Mouse (Mus musculus) C2C12 (cell line): ENCODE results near the gene Otop2.

Source experiments
- CTCF ChIP-seq: IDR thresholded peaks from one replicate; pipeline ENCODE4 v1.5.1; 2011; ENCODE audit not compliant: control insufficient read depth, insufficient read depth, insufficient read length
- MAX ChIP-seq: IDR thresholded peaks from one replicate; pipeline ENCODE4 v1.6.1; 2011; ENCODE audit warnings: mild to moderate bottlenecking, control low read depth
- MYOD1 ChIP-seq: IDR thresholded peaks from one replicate; pipeline ENCODE4 v1.6.1; 2011; ENCODE audit warnings: low read depth; ENCODE audit not compliant: control insufficient read depth, insufficient read length

DNA sequence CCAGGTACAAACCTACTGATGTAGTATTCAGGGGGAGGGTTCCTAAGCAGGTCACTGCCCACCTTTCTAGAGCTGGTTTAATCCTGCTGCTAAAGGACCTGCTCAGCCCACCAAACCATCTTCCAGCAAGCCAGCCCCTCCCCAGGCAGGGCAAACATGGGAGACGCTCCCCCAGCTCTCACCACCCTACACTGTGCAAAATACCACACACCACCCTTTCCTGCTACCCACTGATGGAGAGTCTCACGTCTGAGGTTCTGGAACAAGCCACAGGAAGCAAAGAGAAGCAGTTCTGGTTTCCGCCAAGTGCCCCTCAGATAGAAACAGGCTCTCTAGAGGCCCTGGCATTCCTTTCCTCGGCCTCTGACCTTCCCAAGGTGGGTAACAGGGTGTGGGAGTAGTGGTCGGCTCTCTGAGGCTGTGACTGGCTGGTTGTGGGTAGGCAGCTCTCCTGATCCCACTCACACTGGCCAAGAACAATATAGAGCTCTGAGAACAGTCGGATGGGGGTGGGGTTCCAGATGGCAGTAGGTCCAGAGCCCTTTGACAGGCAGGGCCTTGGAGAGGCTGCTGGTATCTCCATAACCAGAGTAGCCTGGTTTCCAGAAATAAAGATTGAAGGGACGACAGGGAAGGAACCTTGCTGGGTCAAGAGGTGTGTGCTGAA is 59.2 kb downstream of the Otop2 start:
- no peak for TF ChIP-seq CTCF
- TF ChIP-seq MAX = no peak
- TF ChIP-seq MYOD1 = no peak
